Mouse (Mus musculus): Measurements from ENCODE around the gene Zfp410.
"Not testable (repeated sequence)": the region's sequence is repeated elsewhere in the genome, so short reads cannot be mapped to it uniquely, and the experiment has no call there.

Gene Zfp410

DNA sequence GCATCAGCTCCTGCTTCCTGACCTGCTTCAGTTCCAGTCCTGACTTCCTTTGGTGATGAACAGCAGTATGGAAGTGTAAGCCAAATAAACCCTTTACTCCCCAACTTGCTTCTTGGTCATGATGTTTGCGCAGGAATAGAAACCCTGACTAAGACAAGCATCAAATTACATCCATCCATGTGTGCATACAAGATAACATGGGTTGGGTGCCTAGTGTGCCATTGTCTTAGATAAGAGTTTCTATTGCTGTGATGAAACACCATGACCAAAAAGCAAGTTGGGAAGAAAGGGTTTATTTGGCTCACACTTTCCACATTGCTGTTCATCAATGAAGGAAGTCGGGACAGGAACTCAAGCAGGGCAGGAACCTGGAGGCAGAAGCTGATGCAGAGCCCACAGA lies 42.0 kb downstream of the Zfp410 start:
- intact Hi-C loops (cut with DNase I) = not testable (repeated sequence)

DNA sequence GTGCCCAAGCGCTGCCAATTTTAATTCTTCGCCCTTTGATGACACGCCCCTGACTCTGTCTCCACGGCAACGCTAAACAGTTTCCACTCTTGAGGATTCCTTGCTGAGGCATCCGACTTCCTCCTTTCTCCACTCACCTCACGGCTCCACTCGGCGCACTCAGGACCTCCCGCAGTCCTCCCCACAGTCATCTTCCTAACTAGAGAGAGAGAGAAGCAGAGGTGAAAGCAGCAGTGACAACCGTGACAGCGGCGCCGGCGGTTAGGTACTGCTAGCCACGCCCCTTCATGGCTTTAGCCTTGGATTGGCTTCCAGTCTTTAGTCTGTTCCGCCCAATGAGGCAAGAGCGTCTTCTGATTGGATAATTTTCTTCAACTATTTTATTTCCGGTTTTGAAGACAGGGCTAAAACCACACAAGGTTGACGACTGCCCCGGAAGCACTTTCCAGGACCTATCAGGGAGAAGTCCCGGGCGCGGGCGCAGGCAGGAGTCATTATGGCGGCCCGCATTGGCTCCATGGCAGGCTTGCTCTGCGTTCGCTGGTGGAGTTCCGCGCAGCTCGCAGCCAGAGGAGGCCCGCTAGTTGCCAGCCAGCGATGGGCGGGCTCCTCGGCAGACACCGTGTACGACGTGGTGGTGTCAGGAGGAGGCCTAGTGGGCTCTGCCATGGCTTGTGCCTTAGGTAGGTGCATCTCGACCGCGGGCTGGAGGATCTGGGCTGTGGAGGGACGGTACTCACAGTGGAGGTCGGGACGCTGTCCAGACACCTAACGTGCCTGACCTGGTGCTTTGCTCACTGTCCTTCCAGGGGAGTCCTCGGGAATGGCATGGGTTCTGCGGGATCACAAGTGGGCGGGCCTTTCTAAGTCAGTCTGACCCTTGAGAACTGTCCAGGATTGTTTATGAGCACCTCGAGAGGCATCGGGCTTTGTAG lies 45.2 kb downstream of the Zfp410 start, which contains the start of the genes Coq6 and Fam161b:
Gene Coq6, plus strand, starts transcription at position 103 of the 935 bp plus-strand sequence.
Gene Fam161b, minus strand, starts transcription at position 279 of the 935 bp plus-strand sequence.
- intact Hi-C loops (cut with DNase I) = no loop called here

DNA sequence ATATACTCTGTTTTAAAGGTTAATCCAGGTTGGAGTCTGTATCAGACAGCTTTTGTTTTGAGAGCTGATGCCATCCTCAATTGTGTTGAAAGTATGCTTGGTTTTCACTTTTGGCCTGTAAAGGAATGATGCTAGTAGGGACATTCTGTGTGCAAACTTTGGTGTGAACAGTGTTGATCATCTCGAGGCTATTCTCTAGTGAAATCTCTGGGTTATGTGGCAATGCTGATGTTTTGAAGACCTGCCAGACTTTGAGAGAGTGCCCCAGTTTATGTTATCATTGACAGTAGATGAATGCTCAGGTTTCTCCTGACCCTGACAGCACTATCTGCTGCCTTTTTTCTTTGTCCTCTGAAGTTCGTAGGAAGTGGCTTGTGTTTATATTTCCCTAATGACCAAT lies 46.2 kb downstream of the Zfp410 start:
- intact Hi-C loops (cut with DNase I) = no loop called here

DNA sequence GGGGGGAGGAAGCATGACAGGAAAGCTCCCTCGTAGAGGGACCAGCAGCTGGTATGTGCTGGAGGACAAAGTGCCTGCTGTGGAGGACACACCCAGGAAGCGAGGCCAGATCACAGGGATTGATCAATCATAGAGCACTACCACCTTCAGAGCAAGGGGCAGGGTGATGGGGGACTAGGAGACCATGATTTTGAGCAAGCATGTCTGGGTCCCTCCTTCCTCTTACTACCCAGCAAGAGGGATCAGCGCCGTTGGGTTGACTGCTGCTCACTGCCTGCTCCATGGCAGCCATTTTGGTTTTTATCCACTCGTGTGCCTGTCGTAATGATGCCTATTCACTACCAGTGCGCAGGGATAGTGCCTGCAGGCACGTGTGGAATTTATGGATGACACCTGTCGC lies 47.6 kb downstream of the Zfp410 start:
- intact Hi-C loops (cut with DNase I) = no loop called here

DNA sequence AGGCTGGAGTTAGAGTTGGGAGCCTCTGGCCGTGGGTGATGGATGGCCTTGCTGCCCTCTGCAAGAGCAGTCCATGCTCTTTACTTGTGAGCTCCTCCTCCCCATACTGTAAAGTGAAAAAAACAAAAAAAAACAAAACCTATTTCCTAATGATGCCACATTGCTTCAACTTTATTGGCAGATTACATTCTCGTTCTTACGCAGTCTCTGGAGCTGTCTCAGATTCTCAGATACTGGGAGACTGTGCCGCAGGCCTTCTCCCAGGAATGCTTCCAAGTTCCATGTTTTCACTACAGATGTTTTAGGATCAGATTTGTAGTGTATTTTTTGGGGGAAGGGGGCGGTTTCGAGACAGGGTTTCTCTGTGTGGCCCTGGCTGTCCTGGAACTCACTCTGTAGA lies 48.5 kb downstream of the Zfp410 start:
- intact Hi-C loops (cut with DNase I) = no loop called here

DNA sequence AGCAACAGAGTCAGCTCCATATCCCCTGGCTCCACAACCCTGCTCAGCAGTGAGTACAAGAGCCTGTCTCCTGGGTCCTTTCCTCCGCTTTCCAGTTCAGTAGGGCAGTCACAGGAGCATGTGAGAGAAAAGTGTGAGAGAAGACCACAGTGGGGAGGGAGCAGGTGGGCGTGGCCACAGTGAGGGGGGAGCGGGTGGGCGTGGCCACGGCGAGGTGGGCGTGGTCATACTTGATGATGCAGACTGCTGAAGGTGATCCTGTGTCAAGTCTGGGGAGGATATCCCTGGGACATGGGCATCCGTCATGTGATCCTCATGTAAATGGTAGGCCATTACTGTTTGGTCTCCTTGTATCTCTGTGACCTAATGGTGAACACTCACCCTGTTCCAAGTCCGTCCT lies 50.3 kb downstream of the Zfp410 start:
- intact Hi-C loops (cut with DNase I) = no loop called here

DNA sequence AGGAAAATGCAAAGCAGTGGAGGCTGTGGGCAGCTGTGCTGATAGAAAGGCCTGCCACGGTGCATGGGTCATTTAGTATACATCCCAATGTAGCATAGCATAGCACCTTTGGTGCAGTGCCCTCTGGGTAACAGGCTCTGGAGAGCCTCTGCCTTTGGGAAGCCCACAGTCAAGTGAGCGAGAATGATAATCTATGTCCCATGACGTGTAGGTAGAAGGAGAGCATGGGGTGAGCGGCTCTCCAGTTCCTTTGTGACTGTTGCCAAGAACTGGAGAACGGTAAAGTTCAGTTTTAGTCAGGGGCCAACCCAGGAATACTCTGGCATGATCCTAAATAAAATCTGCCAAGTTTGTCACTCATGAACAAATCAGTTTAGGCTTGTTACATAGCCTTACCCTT lies 55.0 kb downstream of the Zfp410 start:
- intact Hi-C loops (cut with DNase I) = no loop called here

DNA sequence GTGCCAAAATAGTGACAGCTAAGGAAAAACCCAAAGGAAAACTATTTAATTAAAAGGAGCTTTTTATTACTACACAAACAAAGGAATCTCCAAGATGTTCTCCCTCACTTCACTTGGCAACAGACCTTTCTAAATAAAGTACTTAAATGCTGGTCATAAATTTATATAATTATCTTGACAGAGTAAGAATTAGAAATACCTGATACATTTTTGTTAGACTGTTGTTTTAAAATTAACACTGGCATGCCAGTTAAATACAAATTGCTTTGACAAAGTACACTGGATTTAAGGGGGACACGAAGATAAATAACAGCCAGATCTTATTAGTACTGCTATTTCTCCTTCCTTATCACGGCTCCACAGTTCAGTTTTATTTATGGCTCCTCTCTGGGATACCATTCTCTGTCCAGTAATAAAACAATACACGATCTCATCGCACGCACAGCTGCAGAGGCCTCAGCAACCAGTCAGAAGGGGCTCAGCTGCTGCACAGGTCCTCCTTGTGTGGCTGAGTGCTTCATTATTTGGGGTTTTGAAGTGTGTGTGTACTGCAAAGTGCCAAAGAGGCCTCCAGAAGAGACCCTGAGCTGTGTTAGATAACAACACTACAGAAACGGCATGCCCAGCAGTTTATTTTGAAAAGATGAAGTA lies 57.3 kb downstream of the Zfp410 start:
- intact Hi-C loops (cut with DNase I) = no loop called here

DNA sequence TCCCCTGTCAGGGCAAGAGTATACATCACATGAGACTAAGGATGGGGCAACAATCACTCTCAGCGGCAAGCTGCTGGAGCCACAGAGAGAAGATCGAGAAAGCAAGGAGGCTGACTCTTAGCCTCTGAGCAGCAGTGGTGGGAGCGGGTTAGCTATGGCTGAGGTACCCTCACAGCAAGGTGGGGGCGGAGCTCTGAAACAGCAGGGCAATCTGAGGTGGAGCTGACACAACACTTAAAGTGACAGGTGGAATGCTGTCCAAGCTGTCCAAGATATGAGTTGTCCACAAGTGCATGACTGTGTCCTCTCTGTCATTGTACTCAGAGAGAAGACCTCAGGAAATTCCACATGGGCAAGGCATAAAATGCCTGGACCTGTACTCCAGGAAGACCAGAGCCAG lies 65.7 kb downstream of the Zfp410 start:
- intact Hi-C loops (cut with DNase I) = no loop called here

DNA sequence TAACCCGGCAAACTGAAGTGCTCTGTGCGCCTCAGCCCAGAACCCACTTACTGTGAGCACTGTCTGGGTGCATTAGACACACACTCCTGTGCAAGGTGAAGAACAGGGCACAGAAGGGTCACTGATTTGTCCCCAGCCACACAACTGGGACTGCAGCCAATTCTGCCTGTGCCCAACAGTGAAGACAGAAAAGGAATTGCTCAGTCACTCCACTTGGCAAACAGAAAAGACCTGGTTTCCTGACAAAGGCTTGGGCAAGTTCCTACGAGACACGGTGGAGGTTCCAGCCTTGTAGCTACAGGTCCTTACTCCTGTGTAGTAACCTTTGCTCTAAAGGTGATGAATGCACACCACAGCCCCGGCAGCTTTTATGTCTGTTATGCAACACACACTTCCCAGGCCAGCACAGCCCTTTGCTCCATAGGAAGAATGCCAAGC lies 68.0 kb downstream of the Zfp410 start:
- intact Hi-C loops (cut with DNase I) = no loop called here

DNA sequence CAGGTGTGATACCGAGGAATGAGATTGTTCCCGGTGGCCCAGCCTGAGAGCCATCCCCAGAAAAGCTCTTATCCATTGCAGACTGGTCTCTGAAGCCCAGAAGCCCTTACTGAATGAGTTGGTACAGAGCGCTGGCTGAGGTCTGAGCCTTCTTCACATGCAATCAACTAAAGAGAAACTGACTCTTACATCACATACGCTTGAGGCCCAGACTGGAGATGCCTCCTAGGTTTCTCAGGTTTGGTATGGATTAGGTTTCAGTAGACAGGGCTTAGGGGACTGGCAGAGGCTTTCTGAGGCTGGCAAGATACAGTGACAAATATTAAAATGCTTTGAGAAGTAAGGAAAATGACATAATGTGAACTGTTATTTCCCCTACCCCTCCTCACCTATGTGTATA lies 68.8 kb downstream of the Zfp410 start:
- intact Hi-C loops (cut with DNase I) = no loop called here

DNA sequence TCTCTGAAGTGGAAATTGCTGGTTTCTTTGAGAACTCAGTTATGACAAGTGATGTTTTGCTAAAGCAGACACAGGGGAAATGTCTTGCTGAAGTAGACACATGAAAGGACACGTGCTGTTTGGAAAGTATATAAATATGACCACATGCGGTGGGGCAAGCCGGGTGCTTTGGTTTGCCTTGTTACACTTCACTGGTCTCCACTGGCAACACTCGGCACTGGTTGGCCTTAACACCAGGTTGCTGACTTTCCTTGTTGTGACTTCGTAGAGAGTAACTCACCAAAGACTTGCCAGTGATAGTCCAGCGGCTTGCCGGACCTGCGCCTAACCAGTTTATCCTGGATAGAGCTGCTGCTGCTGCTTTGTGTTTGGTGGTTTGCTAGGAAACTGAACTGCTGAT lies 71.4 kb downstream of the Zfp410 start:
- intact Hi-C loops (cut with DNase I) = no loop called here

DNA sequence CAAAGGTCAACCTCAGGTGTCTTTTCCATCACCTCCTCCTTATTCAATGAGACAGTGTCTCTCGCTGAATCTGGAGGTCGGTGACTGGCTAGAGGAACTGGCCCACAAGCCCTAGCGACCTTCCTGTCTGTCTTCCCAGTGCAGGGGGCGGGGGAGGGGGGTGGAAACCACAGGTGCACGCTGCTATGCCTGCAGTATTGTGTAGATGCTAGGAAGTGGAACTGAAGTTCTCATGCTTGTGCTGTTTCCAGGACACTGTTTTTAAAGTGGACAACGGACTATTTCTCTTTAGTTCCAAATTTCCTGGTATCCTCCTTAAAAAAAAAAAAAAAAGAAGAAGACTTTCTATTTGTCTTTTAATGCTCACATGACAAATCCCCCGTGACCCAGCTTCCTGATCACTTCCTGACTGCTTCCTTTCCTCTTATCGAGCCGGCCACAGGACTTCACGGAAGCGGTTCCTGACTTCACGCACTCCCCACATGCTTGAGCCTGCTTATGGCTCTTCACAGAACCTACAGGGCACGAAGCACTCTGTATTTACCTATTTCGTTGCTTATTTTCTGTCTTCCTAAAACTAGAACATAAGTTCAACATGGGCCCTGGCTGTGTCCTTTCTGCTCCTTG lies 72.2 kb downstream of the Zfp410 start:
- intact Hi-C loops (cut with DNase I) = no loop called here

DNA sequence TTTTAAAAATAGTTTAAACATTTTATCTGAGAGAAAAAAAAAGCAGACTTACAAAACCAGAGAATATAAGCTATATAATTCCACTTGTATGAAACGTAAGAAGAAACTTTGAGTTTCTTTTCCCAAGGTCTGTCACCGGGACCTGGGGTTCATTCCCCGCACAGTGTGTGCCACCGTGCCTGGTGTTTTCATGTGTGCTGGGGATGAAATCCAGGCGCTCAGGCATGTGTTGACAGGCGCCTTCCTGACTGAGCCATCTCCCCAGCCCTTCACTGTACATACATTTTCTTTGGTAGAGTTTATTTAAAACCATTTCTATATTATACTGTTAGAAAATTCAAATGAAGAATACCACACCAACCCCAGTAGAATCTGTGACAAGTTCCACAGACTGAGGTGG lies 73.7 kb downstream of the Zfp410 start:
- intact Hi-C loops (cut with DNase I) = no loop called here

DNA sequence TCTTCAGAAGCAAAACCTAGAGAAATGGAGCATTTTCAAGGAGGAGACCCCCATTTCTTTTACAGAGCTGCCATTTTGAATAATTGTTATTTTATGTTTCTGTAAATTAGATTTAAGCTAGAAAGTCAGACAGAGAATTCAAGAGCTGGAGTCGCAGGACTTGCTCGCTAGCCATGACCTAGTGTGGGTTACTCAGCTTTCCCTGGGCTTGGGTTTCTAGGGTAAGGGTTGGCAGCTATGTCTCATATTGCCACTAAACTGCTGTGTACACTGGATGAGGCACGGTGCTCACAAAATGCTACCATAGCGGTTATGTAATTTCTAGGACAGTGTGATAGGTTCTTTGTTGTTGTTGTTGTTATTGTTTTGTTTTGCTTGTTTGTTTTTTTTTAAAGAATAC lies 76.0 kb downstream of the Zfp410 start:
- intact Hi-C loops (cut with DNase I) = no loop called here
